Mouse (Mus musculus): Measurements from ENCODE around the gene Prickle4. TPM values are rescaled to one million over a fixed set of nuclear protein-coding genes. Genes with fewer than 3 reads are reported as not detected.

The Prickle4 gene
- 0.52 and 0.53 TPM in 2 replicates for polyA plus RNA-seq (2014; fragmentation: Nextera tagmentation; extraction: Ambion mirVana)

DNA sequence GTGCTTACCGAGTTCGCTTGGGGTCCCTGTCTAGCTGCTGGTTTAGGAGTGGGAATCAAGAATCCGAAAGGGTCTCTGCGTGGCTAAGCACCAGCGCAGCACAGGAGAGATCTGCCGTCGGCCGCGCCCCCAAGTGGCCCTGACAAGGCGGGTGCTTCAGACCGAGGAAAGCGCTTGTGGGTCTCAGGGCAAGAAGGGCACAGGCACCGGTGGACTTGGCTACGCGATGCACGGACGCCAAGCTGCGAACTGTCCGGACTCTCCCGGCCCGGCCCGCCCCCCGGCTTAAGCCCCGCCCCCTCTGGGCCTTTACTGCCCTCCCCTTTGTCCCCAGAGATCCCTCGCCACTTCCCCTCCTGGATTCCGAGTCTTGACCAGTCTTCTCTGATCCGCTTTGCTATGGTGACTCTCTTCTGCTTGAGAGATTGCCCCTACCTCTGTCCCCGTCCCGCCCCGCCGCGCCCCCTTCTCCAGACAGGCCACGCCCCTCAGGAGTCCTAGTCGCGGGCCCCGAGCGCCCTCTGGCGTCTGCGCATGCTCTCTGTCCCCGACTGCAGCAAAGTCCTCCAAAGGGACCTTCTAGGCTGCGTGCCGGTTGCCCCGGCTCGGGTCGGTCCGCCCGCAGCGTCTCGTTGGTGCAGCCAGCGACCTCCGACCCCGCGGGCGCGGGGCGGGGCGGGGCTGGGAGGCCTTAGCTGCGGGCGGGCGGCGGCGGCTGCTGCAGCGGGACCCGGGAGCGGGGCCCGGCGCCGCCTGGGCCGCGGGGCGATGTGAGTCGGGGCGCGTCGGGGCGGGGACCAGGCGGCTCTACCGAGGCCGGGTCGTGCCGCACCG is at the start of gene Prickle4:
TSS of gene Prickle4 (minus strand) at position 234 of the 834 bp plus-strand sequence.
- Histone ChIP-seq H3K4me3 (ENCODE audit: low read depth, low read length) (peak within 1 kb of the TSS; percentile 69), H3K9me3 (ENCODE audit: control insufficient read depth, low read length) (no peaks in the 10 kb centered on the region), H3K27ac (ENCODE audit: low read depth) (peak within 1 kb of the TSS; percentile 3; the same call in 1 of the 2 replicates), H3K4me2 (ENCODE audit: low read length) (peak within 1 kb of the TSS; percentile 56), H3K9ac (ENCODE audit: low read length) (peak within 1 kb of the TSS; percentile 75), H3K36me3 (ENCODE audit: control insufficient read depth, insufficient read depth, low read length) (peaks cover 11% of the 10 kb centered on the region; the same call in 1 of the 2 replicates), H3K4me1 (replicated peaks; ENCODE audit: control insufficient read depth, insufficient read depth, low read length) (peaks cover 7% of the 10 kb centered on the region; the same call in 1 of the 2 replicates), H3K27me3 (replicated peaks; ENCODE audit: control insufficient read depth, insufficient read depth, low read length) (no peaks in the 10 kb centered on the region)
- DNase-seq (ENCODE audit: low spot score) (peak; percentile 99), ATAC-seq (replicated peaks; ENCODE audit: low FRiP score, low TSS enrichment, low read depth) (peak; percentile 94)
- WGBS = under 1% methylated on average over 69 of the region's 82 CpGs

DNA sequence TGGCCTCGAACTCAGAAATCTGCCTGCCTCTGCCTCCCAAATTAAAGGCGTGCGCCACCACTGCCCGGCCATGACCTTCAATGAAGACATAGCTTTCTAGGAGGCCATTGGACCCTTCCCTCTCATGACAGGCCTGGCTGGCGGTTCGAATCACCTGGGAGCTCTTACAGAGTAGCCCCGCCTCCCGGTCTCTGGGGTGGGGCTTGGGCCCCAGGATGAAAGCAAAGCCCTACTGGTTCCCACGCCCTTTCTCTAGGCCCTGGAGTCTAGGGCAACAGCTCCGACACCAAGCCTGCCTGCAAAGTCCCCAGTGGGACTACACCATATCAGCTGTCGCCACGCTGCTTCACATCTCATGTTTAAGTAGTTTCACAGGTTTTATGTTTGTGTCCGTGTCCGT is 49.5 kb upstream of the Prickle4 start:
- 93% methylated on average over 14 of the region's 14 CpGs for WGBS
- ATAC-seq (replicated peaks; ENCODE audit: low FRiP score, low TSS enrichment, low read depth) = no peak
- H3K4me1 ChIP-seq (replicated peaks; ENCODE audit: control insufficient read depth, insufficient read depth, low read length) = peaks cover 8% of the 10 kb centered on the region
- H3K4me3 ChIP-seq (ENCODE audit: low read depth, low read length) = no peak overlapping the region
- no peak overlapping the region for H3K9ac ChIP-seq (ENCODE audit: low read length)
- H3K4me2 ChIP-seq (ENCODE audit: low read length) = no peak overlapping the region
- H3K27me3 ChIP-seq (replicated peaks; ENCODE audit: control insufficient read depth, insufficient read depth, low read length) = no peaks in the 10 kb centered on the region
- no peak for DNase-seq (ENCODE audit: low spot score)
- no peak overlapping the region for H3K27ac ChIP-seq (ENCODE audit: low read depth)
- H3K36me3 ChIP-seq (ENCODE audit: control insufficient read depth, insufficient read depth, low read length) = no peaks in the 10 kb centered on the region
- no peaks in the 10 kb centered on the region for H3K9me3 ChIP-seq (ENCODE audit: control insufficient read depth, low read length)

DNA sequence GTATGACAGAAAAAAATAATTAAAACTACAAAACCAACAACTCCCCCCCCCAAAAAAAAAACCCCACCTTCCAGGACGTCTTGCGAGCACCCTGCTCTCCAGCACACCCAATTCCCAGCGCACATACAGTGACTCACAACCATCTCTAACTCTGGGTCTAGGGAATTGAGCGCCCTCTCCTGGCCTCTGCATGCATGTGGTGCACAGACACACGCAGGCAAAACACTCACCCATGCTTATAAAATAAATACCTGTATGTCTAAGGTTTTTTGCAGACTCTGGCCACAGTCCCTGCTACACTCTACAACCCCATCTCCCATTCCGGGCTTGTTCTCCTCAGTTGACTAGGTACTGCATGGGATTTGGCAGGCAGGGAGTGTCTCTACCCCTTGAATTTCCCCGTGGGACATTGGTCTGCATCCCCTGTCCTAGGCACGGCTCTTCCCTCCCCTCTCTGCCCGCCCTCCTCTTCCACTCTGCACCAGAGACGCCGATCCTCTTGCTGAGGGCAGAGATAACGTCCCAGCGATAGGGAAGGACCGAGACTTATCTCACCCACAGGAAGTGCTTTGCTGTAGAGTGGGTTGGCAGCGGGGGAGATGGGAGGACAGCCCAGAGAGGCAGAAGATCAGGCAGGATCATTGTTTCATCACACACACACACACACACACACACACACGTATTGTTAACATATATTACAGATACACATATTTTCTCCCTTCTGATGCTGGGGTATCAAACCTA is 48.6 kb upstream of the Prickle4 start:
- WGBS = 32% methylated on average over 16 of the region's 16 CpGs
- Histone ChIP-seq H3K4me2 (ENCODE audit: low read length) (no peak overlapping the region), H3K4me1 (replicated peaks; ENCODE audit: control insufficient read depth, insufficient read depth, low read length) (peaks cover 6% of the 10 kb centered on the region; the same call in 1 of the 2 replicates), H3K36me3 (ENCODE audit: control insufficient read depth, insufficient read depth, low read length) (no peaks in the 10 kb centered on the region), H3K9me3 (ENCODE audit: control insufficient read depth, low read length) (no peaks in the 10 kb centered on the region), H3K27ac (ENCODE audit: low read depth) (no peak overlapping the region), H3K27me3 (replicated peaks; ENCODE audit: control insufficient read depth, insufficient read depth, low read length) (no peaks in the 10 kb centered on the region), H3K4me3 (ENCODE audit: low read depth, low read length) (no peak overlapping the region), H3K9ac (ENCODE audit: low read length) (no peak overlapping the region)
- DNase-seq (ENCODE audit: low spot score) = no peak
- no peak for ATAC-seq (replicated peaks; ENCODE audit: low FRiP score, low TSS enrichment, low read depth)

DNA sequence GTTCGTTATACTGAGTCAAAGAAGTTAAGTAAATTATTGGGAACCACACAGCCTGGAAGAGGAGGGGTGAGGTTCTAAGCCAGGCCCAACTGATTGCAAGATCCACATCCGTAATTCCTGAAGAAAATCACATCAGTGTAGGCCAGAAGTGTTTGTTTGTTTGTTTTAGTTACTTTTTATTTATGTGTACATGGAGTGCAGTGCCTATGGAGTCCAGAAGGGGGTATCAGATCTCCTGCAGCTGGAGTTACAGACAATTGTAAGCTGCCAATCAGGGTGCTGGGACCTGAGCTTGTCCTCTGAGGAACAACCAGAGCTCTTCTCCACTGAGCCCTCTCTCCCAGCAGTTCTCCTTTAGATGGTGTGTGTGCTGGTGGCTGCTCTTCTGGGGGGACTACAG is 45.6 kb upstream of the Prickle4 start:
- H3K27ac ChIP-seq (ENCODE audit: low read depth) = no peak overlapping the region
- no peak for DNase-seq (ENCODE audit: low spot score)
- peaks cover 6% of the 10 kb centered on the region; the same call in 1 of the 2 replicates for H3K4me1 ChIP-seq (replicated peaks; ENCODE audit: control insufficient read depth, insufficient read depth, low read length)
- H3K4me3 ChIP-seq (ENCODE audit: low read depth, low read length) = no peak overlapping the region
- no peaks in the 10 kb centered on the region for H3K36me3 ChIP-seq (ENCODE audit: control insufficient read depth, insufficient read depth, low read length)
- H3K9ac ChIP-seq (ENCODE audit: low read length) = no peak overlapping the region
- 78% methylated on average over 2 of the region's 2 CpGs for WGBS
- H3K4me2 ChIP-seq (ENCODE audit: low read length) = no peak overlapping the region
- no peaks in the 10 kb centered on the region for H3K27me3 ChIP-seq (replicated peaks; ENCODE audit: control insufficient read depth, insufficient read depth, low read length)
- H3K9me3 ChIP-seq (ENCODE audit: control insufficient read depth, low read length) = no peaks in the 10 kb centered on the region
- ATAC-seq (replicated peaks; ENCODE audit: low FRiP score, low TSS enrichment, low read depth) = no peak

DNA sequence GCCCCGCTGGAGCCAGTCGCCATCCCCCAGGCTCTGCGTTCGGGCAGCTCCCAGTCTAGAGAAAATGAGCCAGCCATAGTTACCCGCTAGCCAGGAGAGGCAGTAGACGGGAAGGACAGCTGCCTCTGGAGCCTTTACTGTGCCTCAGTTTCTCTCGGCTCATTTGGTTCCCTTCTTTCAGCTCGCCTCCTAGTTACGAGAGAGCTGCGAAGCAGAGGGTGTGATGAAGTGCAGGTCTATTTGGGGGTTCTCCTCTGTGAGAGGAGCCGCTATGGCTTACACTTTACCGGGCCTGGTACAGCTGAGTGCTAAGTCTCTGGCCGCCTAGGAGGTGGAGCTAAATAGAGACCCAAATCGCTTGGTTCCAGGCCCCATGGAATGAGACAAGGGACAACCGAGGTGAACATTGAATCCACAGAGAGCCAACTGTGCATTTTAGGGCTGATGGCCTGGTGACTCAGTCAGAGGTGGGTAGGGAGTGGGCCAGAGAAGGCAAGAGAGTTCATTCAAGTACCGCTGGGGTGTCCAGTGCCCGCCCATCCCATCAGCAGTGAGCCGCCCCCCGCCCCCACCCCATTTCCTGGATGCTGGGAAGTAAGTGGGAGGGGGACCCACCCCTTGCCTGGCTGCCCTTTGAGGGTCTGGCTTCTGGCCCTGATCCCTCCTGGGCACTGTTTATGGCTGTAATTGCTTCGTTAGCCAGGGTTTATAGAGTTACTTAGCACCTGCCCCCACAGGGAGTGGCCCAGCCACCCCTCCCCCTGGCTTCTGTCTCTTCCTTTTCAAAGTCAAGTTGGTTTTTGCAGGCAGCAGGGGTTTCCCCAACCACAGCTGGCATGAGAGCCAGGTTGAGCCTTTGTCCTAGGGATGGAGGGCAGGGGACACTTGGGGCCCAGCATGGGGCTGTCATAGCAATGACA is 44.6 kb upstream of the Prickle4 start:
- H3K27ac ChIP-seq (ENCODE audit: low read depth) = 0 out of 2 replicates have a peak overlapping the region, but pooled peaks have one; percentile 65
- peak; percentile 76 for DNase-seq (ENCODE audit: low spot score)
- no peaks in the 10 kb centered on the region for H3K36me3 ChIP-seq (ENCODE audit: control insufficient read depth, insufficient read depth, low read length)
- peak overlapping the region; percentile 60; the same call in 1 of the 2 replicates for H3K9ac ChIP-seq (ENCODE audit: low read length)
- 9% methylated on average over 20 of the region's 20 CpGs for WGBS
- ATAC-seq (replicated peaks; ENCODE audit: low FRiP score, low TSS enrichment, low read depth) = peak; percentile 24; the same call in 1 of the 2 replicates
- peak overlapping the region; percentile 65 for H3K4me3 ChIP-seq (ENCODE audit: low read depth, low read length)
- peaks cover 6% of the 10 kb centered on the region; the same call in 1 of the 2 replicates for H3K4me1 ChIP-seq (replicated peaks; ENCODE audit: control insufficient read depth, insufficient read depth, low read length)
- no peaks in the 10 kb centered on the region for H3K9me3 ChIP-seq (ENCODE audit: control insufficient read depth, low read length)
- peak overlapping the region; percentile 94 for H3K4me2 ChIP-seq (ENCODE audit: low read length)
- H3K27me3 ChIP-seq (replicated peaks; ENCODE audit: control insufficient read depth, insufficient read depth, low read length) = no peaks in the 10 kb centered on the region

DNA sequence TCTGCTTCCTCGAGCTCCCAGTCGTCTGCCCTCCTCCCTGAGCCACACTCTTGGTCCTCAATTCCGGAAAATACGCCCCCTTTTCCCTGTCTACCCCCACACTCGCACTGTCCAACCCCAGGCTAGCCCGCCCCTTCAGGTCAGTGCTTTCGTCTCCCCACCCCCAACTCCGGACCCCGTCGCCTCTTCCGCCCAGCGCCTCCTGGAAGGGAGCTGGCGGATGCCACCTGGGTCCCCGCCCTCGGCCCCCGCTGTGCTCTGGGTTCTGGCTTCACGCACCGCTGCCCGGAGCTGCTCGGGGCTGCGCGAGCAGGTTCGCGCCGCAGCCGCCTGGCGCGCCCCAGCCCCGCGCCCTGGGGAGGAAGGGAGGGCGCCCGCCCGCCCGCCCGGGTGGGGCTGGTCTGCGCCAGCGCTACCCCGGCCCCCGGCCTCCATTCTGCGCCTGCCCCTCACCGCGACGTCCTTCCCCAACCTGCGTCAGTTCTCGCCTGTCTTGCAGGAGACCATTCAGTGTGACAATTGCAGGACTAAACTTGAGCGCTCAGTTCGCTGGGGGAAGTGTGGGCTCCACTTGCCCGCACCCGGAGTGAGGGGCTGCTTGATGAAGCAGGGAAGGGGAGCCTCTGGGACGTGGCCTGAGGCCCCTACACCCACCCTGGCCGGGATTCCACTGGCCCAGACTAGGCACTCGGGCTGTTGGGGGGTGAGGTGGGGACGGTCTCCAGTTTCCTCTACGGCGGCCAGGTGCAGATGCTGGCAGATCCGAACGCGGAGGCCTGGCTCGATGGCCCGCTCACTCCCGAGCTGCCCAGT is 43.7 kb upstream of the Prickle4 start:
- H3K27ac ChIP-seq (ENCODE audit: low read depth) = peak overlapping the region; percentile 65
- ATAC-seq (replicated peaks; ENCODE audit: low FRiP score, low TSS enrichment, low read depth) = peak; percentile 34
- H3K4me2 ChIP-seq (ENCODE audit: low read length) = peak overlapping the region; percentile 94
- no peaks in the 10 kb centered on the region for H3K36me3 ChIP-seq (ENCODE audit: control insufficient read depth, insufficient read depth, low read length)
- 1% methylated on average over 49 of the region's 61 CpGs for WGBS
- H3K4me1 ChIP-seq (replicated peaks; ENCODE audit: control insufficient read depth, insufficient read depth, low read length) = peaks cover 6% of the 10 kb centered on the region; the same call in 1 of the 2 replicates
- peak; percentile 72 for DNase-seq (ENCODE audit: low spot score)
- H3K4me3 ChIP-seq (ENCODE audit: low read depth, low read length) = peak overlapping the region; percentile 65
- H3K27me3 ChIP-seq (replicated peaks; ENCODE audit: control insufficient read depth, insufficient read depth, low read length) = no peaks in the 10 kb centered on the region
- H3K9ac ChIP-seq (ENCODE audit: low read length) = peak overlapping the region; percentile 60
- H3K9me3 ChIP-seq (ENCODE audit: control insufficient read depth, low read length) = no peaks in the 10 kb centered on the region

DNA sequence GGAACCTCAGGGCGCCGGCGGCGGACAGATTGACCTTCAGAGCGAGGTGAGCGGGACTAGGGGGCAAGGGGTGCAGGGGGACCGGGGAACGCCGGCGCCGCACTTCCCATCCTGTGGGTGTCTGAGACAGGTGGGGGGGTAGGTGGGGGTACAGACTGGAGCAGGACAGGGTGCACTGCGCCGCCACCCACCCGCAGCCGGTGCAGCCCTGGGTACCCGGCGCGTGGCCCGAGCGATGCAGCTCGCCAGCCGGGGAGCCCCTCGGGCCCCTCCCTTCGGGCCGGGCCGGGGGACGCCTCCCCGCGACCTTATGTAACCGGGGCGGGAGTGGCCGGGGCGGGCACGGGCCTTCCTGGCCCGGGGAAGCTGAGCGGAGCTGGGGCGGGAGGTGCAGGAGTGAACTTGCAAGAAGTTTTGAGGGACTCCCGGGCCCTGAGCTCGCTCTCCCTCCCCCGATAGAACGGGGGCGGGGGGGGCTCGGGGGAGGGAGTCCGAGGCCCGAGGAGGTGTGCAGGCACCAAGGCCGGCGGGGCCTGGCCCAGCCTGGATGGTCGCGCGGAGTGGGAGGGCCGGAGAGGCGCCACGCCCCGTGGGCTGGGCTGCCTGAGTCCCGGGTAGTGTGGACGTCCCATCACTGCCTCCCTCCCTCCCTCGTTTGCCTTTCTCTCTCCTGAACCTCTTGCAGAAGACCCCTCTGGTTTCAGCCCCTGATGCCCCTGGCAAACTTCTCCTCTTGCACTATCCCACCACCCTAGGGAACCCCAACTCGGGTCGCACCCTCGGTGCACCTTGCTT is 42.9 kb upstream of the Prickle4 start:
- peak overlapping the region; percentile 60 for H3K9ac ChIP-seq (ENCODE audit: low read length)
- peak overlapping the region; percentile 65 for H3K4me3 ChIP-seq (ENCODE audit: low read depth, low read length)
- peak overlapping the region; percentile 65 for H3K27ac ChIP-seq (ENCODE audit: low read depth)
- H3K36me3 ChIP-seq (ENCODE audit: control insufficient read depth, insufficient read depth, low read length) = no peaks in the 10 kb centered on the region
- no peaks in the 10 kb centered on the region for H3K27me3 ChIP-seq (replicated peaks; ENCODE audit: control insufficient read depth, insufficient read depth, low read length)
- peaks cover 6% of the 10 kb centered on the region; the same call in 1 of the 2 replicates for H3K4me1 ChIP-seq (replicated peaks; ENCODE audit: control insufficient read depth, insufficient read depth, low read length)
- WGBS = under 1% methylated on average over 49 of the region's 60 CpGs
- ATAC-seq (replicated peaks; ENCODE audit: low FRiP score, low TSS enrichment, low read depth) (peak; percentile 86), DNase-seq (ENCODE audit: low spot score) (peak; percentile 88)
- peak overlapping the region; percentile 94 for H3K4me2 ChIP-seq (ENCODE audit: low read length)
- no peaks in the 10 kb centered on the region for H3K9me3 ChIP-seq (ENCODE audit: control insufficient read depth, low read length)

Measured in intestine, embryonic 14.5 days (tissue).